Mouse (Mus musculus): ENCODE results near the gene P4ha2. TPM values are rescaled to one million over a fixed set of nuclear protein-coding genes. Genes with fewer than 3 reads are reported as not detected.

The P4ha2 gene
- polyA plus RNA-seq, 1 experiment: 23.4 TPM

GRCm38 (mm10) chr11:54171175-54171574 lies 71.3 kb downstream of the P4ha2 start:
- Histone ChIP-seq H3K4me1 (ENCODE audit: control insufficient read depth, insufficient read depth, low read length) (no peaks in the 10 kb centered on the region), H3K27me3 (replicated peaks; ENCODE audit: control insufficient read depth, insufficient read depth, low read length) (no peaks in the 10 kb centered on the region), H3K36me3 (ENCODE audit: control insufficient read depth, insufficient read depth, low read length) (no peaks in the 10 kb centered on the region), H3K4me3 (ENCODE audit: insufficient read depth, low read depth, low read length) (no peak overlapping the region), H3K27ac (ENCODE audit: insufficient read depth, low read depth, low read length) (no peak overlapping the region)
- DNase-seq: no peak
- WGBS: 60% methylated on average over 2 of the region's 2 CpGs
- TF ChIP-seq POLR2A (IDR thresholded peaks at IDR 0.05; ENCODE audit: low read depth, low read length) (no peak), CTCF (conservative IDR thresholded peaks at IDR 0.05; ENCODE audit: insufficient read depth, insufficient read length, low read depth, low read length) (no peak)

- H3K36me3 ChIP-seq (ENCODE audit: control insufficient read depth, insufficient read depth, low read length): no peaks in the 10 kb centered on the region
- H3K4me3 ChIP-seq (ENCODE audit: insufficient read depth, low read depth, low read length): no peak overlapping the region
- H3K27me3 ChIP-seq (replicated peaks; ENCODE audit: control insufficient read depth, insufficient read depth, low read length): no peaks in the 10 kb centered on the region
- DNase-seq: no peak
- TF ChIP-seq POLR2A (IDR thresholded peaks at IDR 0.05; ENCODE audit: low read depth, low read length) (no peak), CTCF (conservative IDR thresholded peaks at IDR 0.05; ENCODE audit: insufficient read depth, insufficient read length, low read depth, low read length) (no peak)
- no peaks in the 10 kb centered on the region for H3K4me1 ChIP-seq (ENCODE audit: control insufficient read depth, insufficient read depth, low read length)
- WGBS: 93% methylated on average over 4 of the region's 4 CpGs
- no peak overlapping the region for H3K27ac ChIP-seq (ENCODE audit: insufficient read depth, low read depth, low read length)
Measured at GRCm38 (mm10) chr11:54174226-54174625, 74.3 kb downstream of the P4ha2 start.

GRCm38 (mm10) chr11:54174877-54175276 lies 75.0 kb downstream of the P4ha2 start:
- 68% methylated on average over 2 of the region's 2 CpGs for WGBS
- no peaks in the 10 kb centered on the region for H3K36me3 ChIP-seq (ENCODE audit: control insufficient read depth, insufficient read depth, low read length)
- H3K27ac ChIP-seq (ENCODE audit: insufficient read depth, low read depth, low read length): no peak overlapping the region
- TF ChIP-seq CTCF (conservative IDR thresholded peaks at IDR 0.05; ENCODE audit: insufficient read depth, insufficient read length, low read depth, low read length) (no peak), POLR2A (IDR thresholded peaks at IDR 0.05; ENCODE audit: low read depth, low read length) (no peak)
- no peaks in the 10 kb centered on the region for H3K4me1 ChIP-seq (ENCODE audit: control insufficient read depth, insufficient read depth, low read length)
- no peak for DNase-seq
- H3K4me3 ChIP-seq (ENCODE audit: insufficient read depth, low read depth, low read length): no peak overlapping the region
- no peaks in the 10 kb centered on the region for H3K27me3 ChIP-seq (replicated peaks; ENCODE audit: control insufficient read depth, insufficient read depth, low read length)

Other genes starting within 250 kb of the P4ha2 start
- gene Gm12216, start 240.8 kb upstream of the P4ha2 start, polyA plus RNA-seq (2012; rRNA removed): 5.4 and 5.8 TPM in 2 replicates
- 188 and 195 TPM in 2 replicates for gene Slc22a5, start 208.4 kb upstream of the P4ha2 start, polyA plus RNA-seq (2012; rRNA removed)
- gene Slc22a21, start 119.8 kb upstream of the P4ha2 start, polyA plus RNA-seq (2012; rRNA removed): 2.4 and 3.7 TPM in 2 replicates
- 46.7 and 56.8 TPM in 2 replicates for gene Slc22a4, start 72.0 kb upstream of the P4ha2 start, polyA plus RNA-seq (2012; rRNA removed)
- gene Pdlim4, start 31.1 kb upstream of the P4ha2 start, polyA plus RNA-seq (2012; rRNA removed): 13.0 and 15.2 TPM in 2 replicates
- gene Csf2, start 149.6 kb downstream of the P4ha2 start, polyA plus RNA-seq (2012; rRNA removed): not detected in 2 replicates
- not detected in 2 replicates for gene Il3, start 167.2 kb downstream of the P4ha2 start, polyA plus RNA-seq (2012; rRNA removed)
- 0.19 and 0.53 TPM in 2 replicates for gene Acsl6, start 203.7 kb downstream of the P4ha2 start, polyA plus RNA-seq (2012; rRNA removed)